Mouse (Mus musculus) intestine, embryonic 14.5 days (tissue): ENCODE results near the gene Sub1. TPM values are rescaled to one million over a fixed set of nuclear protein-coding genes. Genes with fewer than 3 reads are reported as not detected.

Experiments
- ATAC-seq: fragments of 200-750 bp; cut with Nextera tagmentation; replicated peaks from 2 replicates; pipeline ENCODE4 v1.8.0; 2017; ENCODE audit warnings: low read depth, moderate number of reproducible peaks, moderate TSS enrichment, moderate library complexity; ENCODE audit not compliant: low FRiP score, low TSS enrichment
- DNase-seq: peaks from one replicate; pipeline ENCODE4 v3.0.0-alpha.2; 2018; ENCODE audit warnings: low spot score
- H3K27ac ChIP-seq: fragments of 300-500 bp; sonication (generic); 2 replicates; pipeline ENCODE4 v1.5.1; 2014; ENCODE audit warnings: low read depth, mild to moderate bottlenecking, control low read depth
- H3K27me3 ChIP-seq: fragments of 300-500 bp; sonication (generic); replicated peaks from 2 replicates; pipeline ENCODE4 v1.6.1; 2014; ENCODE audit warnings: low read length, control low read depth; ENCODE audit not compliant: control insufficient read depth, insufficient read depth
- H3K36me3 ChIP-seq: fragments of 300-500 bp; sonication (generic); 2 replicates; pipeline ENCODE4 v1.6.1; 2014; ENCODE audit warnings: low read length, control low read depth; ENCODE audit not compliant: control insufficient read depth, insufficient read depth
- H3K4me1 ChIP-seq: fragments of 300-500 bp; sonication (generic); replicated peaks from 2 replicates; pipeline ENCODE4 v1.6.1; 2014; ENCODE audit warnings: low read length, control low read depth, mixed read lengths; ENCODE audit not compliant: control insufficient read depth, insufficient read depth
- H3K4me2 ChIP-seq: fragments of 300-500 bp; sonication (generic); 2 replicates; pipeline ENCODE4 v1.6.1; 2014; ENCODE audit warnings: low read length
- H3K4me3 ChIP-seq: fragments of 300-500 bp; sonication (generic); 2 replicates; pipeline ENCODE4 v1.5.1; 2014; ENCODE audit warnings: low read depth, low read length, control low read depth, mixed read lengths
- H3K9ac ChIP-seq: fragments of 300-500 bp; sonication (generic); 2 replicates; pipeline ENCODE4 v1.6.1; 2014; ENCODE audit warnings: mild to moderate bottlenecking, low read length
- H3K9me3 ChIP-seq: fragments of 300-500 bp; sonication (generic); 2 replicates; pipeline ENCODE4 v1.6.1; 2016; ENCODE audit warnings: low read length, control low read depth; ENCODE audit not compliant: control insufficient read depth
- WGBS: fragments of 180-500 bp; shearing (Covaris S2); extraction: QIAGEN DNeasy Blood & Tissue Kit; methylation state at CpG from one replicate; pipeline ENCODE4 v1.1.7; 2014; 5-methylcytosine and 5-hydroxymethylcytosine counted together
- polyA plus RNA-seq: library from polyadenylated mRNA; unstranded; fragments of >200 nt; fragmentation: Nextera tagmentation; extraction: Ambion mirVana; gene quantifications from 2 replicates; pipeline ENCODE4 v1.2.1, GENCODE M21; 2014

The Sub1 gene
- polyA plus RNA-seq, 1 experiment from 2014 or later = 716 TPM

DNA sequence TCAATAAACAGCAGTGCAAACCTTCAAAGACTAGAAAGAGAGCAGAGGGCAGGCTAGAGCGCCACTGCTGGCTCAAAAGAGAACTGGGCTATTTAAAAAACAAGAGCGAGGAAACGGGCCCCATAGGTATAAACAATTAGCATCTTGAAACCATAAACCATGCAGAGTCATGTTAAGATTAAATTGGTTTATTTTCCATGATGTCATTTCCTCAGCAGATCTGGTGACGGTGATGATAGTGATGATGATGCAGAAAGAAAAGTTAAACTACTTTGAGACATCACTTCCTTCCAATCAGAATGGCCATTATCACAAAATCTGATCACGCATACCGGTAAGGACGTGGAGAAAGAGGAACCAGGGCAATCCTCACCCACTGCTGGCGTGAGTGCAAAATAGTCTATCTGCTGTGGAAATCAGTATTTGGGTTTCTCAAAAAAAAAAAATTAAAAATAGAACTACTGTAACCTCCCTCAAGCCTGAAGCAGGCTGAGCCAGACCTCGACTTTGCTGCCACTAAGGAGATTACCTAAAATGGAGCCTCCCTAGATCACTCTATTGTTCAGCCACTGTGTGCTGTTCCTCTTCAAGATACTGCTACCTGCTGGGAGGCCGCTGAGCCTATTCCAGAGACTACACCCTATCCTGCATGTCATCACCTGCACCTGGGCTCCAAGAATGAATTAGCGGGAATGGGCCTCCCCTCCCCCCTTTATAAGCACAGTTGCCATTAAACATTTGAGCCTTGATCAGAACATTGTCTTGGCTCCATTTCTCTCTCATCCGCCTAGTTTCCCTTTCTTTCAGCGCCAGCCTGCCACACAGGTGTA lies 11.4 kb upstream of the Sub1 start:
- DNase-seq = no peak
- Histone ChIP-seq H3K4me1 (peaks cover 5% of the 10 kb centered on the region; the same call in 1 of the 2 replicates), H3K36me3 (no peaks in the 10 kb centered on the region), H3K4me3 (no peak overlapping the region), H3K9me3 (no peaks in the 10 kb centered on the region), H3K4me2 (no peak overlapping the region), H3K27ac (no peak overlapping the region), H3K27me3 (no peaks in the 10 kb centered on the region), H3K9ac (no peak overlapping the region)
- ATAC-seq = no peak
- 70% methylated on average over 13 of the region's 13 CpGs for WGBS

DNA sequence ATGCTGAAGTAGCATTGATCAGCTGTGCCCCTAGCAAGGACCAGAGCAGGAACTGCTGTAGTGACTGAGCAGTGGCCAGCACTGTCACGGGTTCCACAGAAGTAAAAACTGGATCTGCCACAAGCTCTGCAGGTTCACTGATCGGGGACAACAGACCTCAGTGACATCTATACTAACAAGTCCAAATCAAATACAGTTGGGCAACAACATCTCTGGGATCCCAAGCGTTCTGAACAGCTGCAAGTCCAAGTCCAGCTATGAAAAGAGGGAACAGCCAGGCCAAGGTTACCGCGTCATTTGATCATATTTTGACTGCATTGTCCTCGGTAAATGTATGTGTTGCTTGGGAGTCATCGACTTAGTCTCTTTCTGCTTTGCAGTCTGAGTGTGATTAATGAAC lies 10.6 kb upstream of the Sub1 start:
- Histone ChIP-seq H3K9ac (no peak overlapping the region), H3K27me3 (no peaks in the 10 kb centered on the region), H3K4me1 (peaks cover 5% of the 10 kb centered on the region; the same call in 1 of the 2 replicates), H3K4me2 (no peak overlapping the region), H3K27ac (no peak overlapping the region), H3K36me3 (no peaks in the 10 kb centered on the region), H3K4me3 (no peak overlapping the region), H3K9me3 (no peaks in the 10 kb centered on the region)
- no peak for ATAC-seq
- no peak for DNase-seq
- 81% methylated on average over 7 of the region's 7 CpGs for WGBS

DNA sequence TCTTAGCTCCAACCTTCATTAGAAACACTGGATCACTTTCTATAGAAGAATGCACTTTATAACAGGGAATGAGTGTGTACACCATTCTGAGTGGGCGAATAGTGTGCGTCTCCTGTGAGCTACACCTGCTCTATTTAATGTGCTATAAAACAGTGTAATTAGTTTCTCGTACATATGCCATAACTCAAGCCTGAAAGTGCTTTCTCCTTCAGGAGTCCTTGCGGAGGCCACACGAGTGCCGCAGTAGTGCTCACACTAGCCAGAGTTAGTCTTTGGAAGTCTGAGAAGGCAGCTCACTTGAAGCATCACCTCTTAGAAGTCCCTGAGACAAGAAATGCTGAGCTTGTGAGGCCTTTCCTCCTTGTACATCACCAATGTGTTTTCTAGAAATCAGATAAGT lies 9.4 kb upstream of the Sub1 start:
- H3K4me2 ChIP-seq = no peak overlapping the region
- DNase-seq (peak; percentile 37), ATAC-seq (no peak)
- H3K36me3 ChIP-seq = no peaks in the 10 kb centered on the region
- H3K4me3 ChIP-seq = no peak overlapping the region
- H3K9ac ChIP-seq = no peak overlapping the region
- no peaks in the 10 kb centered on the region for H3K27me3 ChIP-seq
- WGBS = 79% methylated on average over 6 of the region's 6 CpGs
- H3K27ac ChIP-seq = no peak overlapping the region
- H3K9me3 ChIP-seq = no peaks in the 10 kb centered on the region
- peaks cover 5% of the 10 kb centered on the region; the same call in 1 of the 2 replicates for H3K4me1 ChIP-seq

DNA sequence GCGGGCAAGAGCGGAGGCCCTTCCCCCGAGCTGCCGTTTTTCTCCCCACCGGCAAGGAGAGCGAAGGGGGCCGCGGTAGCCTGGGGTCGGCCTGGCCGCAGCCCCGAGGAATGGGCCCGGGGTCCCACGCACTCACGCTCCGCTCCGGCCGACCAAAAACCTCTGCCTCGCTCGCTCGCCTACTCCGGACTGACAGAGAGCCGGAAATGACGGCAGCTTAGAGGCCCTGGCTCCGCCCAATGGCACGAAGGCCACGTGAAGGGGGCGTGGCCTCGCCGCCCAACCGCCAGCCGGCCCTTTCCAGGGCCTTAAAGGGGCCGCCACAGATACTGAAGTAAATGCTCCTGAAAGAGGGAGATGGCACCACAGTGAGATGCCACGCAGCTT lies 975 bp downstream of the Sub1 start:
- H3K9me3 ChIP-seq = no peaks in the 10 kb centered on the region
- H3K27me3 ChIP-seq = no peaks in the 10 kb centered on the region
- peaks cover 20% of the 10 kb centered on the region for H3K4me1 ChIP-seq
- peak overlapping the region; percentile 92 for H3K27ac ChIP-seq
- H3K4me3 ChIP-seq = peak overlapping the region; percentile 94
- H3K4me2 ChIP-seq = peak overlapping the region; percentile 87
- WGBS = under 1% methylated on average over 29 of the region's 33 CpGs
- H3K36me3 ChIP-seq = peaks cover 29% of the 10 kb centered on the region
- ATAC-seq = peak; percentile 96
- H3K9ac ChIP-seq = peak overlapping the region; percentile 99
- peak; percentile 96 for DNase-seq

DNA sequence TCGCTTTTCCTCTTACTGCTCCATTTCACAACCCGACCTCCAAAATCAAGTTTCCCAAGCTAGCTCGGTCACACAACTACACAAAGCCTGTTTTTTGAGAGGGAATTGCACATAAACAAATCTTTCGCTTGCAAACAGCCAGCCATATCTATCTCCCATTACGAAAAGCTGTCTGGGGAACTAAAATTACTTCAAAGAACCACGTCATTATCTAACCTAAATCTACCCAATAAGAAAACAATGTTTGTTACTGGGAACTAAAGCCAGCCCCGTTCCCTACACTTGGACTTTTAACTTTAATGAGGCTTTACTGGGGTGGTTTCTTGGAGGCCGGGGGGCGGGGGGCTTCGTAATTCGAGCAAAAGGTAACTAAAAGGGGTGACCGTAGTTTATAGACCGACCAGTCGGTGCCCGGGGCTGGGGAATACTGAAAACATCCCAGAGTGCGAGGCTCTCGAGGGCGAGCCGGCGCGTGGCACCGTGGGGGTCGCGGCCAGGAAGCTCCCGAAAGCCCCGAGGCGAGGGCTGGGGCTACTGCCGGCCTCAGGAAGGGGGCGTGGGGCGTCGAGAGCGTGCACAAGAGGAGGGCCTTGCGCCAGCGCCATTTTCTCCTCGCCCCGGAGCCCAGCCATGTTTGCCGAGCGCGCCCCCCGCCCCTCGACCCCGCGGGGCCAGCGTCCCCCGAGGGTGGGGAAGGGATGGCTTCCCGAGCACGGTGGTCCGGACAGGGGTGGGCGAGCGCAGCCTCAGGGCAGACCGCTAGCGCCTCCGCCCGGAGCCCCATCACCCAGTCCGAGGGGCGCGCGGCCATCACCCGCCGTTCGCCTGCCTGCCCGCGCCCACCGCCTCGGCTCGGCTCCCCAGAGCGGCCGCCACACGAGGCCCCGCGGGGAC lies 1.6 kb downstream of the Sub1 start:
- Histone ChIP-seq H3K4me3 (peak overlapping the region; percentile 94), H3K4me2 (peak overlapping the region; percentile 87), H3K36me3 (peaks cover 35% of the 10 kb centered on the region), H3K4me1 (peaks cover 20% of the 10 kb centered on the region), H3K9ac (peak overlapping the region; percentile 99), H3K9me3 (no peaks in the 10 kb centered on the region), H3K27ac (peak overlapping the region; percentile 92), H3K27me3 (no peaks in the 10 kb centered on the region)
- DNase-seq (peak; percentile 86), ATAC-seq (peak; percentile 86)
- under 1% methylated on average over 56 of the region's 71 CpGs for WGBS

DNA sequence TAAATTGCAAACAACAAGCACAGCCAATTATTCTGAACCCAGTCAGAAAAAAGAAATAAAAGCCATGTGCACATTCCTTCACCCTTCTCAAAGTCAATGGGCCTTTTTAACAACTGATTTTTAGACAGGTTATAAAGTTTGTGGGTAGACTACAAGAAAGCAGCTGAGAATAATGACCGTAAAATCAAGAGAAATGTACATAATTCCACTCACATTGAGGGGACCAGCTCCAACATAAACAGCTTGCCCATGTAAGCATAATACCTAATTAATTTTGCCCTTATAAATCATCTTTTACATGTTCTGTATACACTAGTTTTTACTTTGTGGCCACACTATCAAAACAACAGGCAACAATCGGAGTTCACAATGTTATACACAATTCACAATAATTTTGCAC lies 2.8 kb downstream of the Sub1 start:
- peaks cover 20% of the 10 kb centered on the region for H3K4me1 ChIP-seq
- WGBS = 66% methylated on average over 2 of the region's 2 CpGs
- peak overlapping the region; percentile 87 for H3K4me2 ChIP-seq
- DNase-seq (peak; percentile 37), ATAC-seq (no peak)
- H3K27me3 ChIP-seq = no peaks in the 10 kb centered on the region
- no peak overlapping the region for H3K27ac ChIP-seq
- H3K4me3 ChIP-seq = peak overlapping the region; percentile 94
- peak overlapping the region; percentile 99; the same call in 1 of the 2 replicates for H3K9ac ChIP-seq
- peaks cover 47% of the 10 kb centered on the region for H3K36me3 ChIP-seq
- no peaks in the 10 kb centered on the region for H3K9me3 ChIP-seq

DNA sequence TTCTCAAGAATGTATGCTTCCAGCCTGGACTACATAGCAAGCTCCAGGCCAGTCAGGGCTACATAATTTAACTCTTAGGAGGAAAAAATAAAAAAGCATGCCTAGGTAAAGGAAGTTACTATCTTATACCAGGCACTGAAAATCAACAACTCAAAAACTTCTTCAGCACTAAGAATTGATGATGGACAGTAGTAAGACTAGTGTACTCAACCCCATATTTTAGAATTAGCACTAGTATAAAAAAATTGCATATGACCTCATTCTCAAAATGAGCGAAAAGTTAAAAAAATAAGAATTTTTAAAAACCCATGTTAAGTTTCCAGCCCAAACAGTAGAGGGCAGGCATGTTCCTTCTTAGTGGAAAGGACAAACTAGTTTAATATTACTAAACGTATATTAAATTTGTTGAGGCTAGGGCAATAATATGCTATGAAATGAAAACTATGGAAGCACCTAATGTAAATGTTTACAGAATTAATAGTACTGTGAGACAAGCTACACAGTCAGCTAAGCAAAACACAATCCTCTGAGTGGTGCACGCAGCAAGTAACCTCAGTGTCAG lies 5.2 kb downstream of the Sub1 start:
- no peak overlapping the region for H3K4me3 ChIP-seq
- no peaks in the 10 kb centered on the region for H3K27me3 ChIP-seq
- ATAC-seq = no peak
- no peaks in the 10 kb centered on the region for H3K9me3 ChIP-seq
- H3K4me2 ChIP-seq = no peak overlapping the region
- H3K36me3 ChIP-seq = peaks cover 70% of the 10 kb centered on the region
- H3K4me1 ChIP-seq = peaks cover 20% of the 10 kb centered on the region
- no peak overlapping the region for H3K27ac ChIP-seq
- WGBS = 54% methylated on average over 3 of the region's 3 CpGs
- H3K9ac ChIP-seq = no peak overlapping the region
- peak; percentile 43 for DNase-seq

DNA sequence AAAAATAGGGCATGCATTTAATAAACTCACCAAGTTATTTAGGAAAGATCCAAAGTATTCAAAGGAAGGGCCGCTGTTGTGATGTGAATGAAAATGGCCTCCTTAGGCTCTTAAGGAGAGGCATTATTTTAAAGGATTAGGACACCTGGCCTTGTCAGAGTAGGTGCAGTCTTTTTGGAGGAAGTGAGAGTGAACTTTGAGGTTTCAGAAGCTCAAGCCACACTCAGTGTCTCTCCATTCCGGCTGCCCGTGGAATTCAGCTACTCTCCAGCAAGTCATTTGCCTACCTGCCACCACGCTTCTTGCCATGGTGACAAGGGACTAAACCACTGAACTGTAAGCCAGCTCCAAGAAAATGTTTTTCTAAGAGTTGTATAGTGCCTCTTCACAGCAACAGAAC lies 8.2 kb downstream of the Sub1 start:
- no peaks in the 10 kb centered on the region for H3K27me3 ChIP-seq
- H3K27ac ChIP-seq = no peak overlapping the region
- peaks cover 4% of the 10 kb centered on the region; the same call in 1 of the 2 replicates for H3K4me1 ChIP-seq
- DNase-seq = peak; percentile 44
- no peaks in the 10 kb centered on the region for H3K9me3 ChIP-seq
- ATAC-seq = no peak
- H3K4me2 ChIP-seq = no peak overlapping the region
- no peak overlapping the region for H3K4me3 ChIP-seq
- 88% methylated on average over 4 of the region's 4 CpGs for whole genome bisulfite sequencing
- peaks cover 100% of the 10 kb centered on the region for H3K36me3 ChIP-seq
- H3K9ac ChIP-seq = no peak overlapping the region
